Mouse (Mus musculus) thymus, postnatal 25 days (tissue): ENCODE results near the gene Cabp1.

Source experiments
- DNase-seq: peaks from one replicate; pipeline ENCODE4 v3.0.0; 2022

The Cabp1 gene

GRCm38 (mm10) chr5:115193669-115194625 is at the start of gene Cabp1:
Gene Cabp1, minus strand, starts transcription at chr5:115194381.
- DNase-seq, result peak; percentile 87

- DNase-seq, result no peak
Measured at GRCm38 (mm10) chr5:115240191-115240590, 46.0 kb upstream of the Cabp1 start.

DNA sequence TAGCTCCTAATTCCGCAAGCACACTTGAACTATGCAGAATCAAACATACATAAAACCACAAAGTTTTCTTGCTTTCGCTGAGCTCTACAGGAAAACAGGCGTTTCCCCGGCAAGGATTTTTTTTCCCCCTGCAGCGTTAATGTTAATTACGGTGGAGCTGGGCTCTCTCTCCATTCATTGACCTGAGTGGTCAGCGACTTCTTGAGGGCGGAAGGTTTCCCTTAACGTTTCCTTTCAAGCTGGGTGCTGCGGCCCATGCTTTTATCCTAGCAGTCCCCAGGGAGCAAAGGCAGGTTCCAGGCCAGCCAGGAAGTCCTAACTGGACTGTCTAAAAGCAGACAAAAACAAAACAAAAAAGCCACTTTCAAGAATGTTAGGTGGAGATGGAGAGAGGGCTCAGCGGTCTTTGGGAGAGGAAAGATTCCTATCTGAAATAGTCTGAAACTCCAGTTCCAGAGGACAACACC is 44.6 kb upstream of the Cabp1 start:
- DNase-seq, result no peak

DNA sequence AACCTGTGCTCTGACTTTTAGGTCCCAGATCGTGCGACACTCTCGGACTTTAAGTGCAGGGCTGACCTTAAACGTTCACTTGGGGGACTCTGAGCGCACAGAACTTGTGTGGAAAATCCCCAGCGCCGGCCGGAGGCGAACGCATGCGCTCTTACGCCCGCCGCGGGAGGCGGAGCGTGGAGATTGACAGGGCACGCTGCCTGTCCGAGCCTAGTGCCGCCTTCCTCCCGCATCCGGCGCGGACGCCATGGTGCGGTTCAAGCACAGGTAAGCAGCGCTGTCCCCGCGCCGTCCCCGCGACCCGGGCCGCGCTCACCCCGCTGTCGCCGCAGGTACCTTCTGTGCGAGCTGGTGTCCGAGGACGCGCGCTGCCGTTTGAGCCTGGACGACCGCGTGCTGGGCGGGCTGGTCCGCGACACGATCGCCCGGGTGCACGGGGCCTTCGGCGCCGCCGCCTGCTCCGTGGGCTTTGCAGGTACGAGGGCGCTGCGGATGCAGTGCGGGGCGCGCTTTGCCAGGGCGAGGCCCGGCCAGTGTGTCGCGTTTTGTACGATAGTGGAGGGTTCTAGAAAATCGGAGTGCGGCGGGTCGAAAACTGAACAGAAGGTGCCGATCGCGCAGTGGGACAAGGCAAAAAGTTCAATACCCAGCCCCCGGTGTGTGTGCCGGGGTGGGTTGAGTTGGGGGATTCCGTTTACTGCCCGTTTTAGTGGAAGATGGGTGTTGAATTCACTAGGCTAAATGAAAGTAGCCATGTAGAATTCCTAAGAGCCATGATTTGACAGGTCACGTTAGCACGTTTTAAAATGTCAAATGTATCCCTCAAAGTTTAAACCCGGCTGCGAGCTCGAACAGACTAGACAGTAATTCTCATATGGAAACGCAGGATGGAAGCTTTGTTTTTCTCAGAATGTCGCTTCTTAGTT is 43.9 kb upstream of the Cabp1 start:
- peak; percentile 92 for DNase-seq

DNA sequence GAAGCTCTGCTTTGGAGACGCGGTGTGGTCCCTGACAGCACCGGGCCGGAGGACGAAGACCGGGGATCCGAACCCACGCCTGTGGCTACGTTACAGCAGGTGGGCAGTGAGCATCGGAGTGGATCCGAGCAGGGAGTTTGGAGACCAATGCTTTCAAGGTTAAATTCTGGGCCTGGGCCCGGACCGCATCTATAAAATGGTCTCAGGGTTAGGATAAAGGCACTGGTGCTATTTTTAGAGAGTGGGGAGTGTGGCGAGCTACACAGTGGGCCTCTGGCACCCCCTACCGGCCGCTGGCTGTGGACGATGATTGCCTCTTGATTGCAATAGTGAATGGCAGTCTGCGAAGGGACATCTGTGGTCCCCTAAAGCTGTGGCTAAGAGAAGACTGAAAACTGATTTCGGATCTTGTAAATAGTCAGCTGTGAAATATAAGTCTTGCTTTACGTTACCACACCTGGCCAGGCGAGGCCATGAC is 41.6 kb upstream of the Cabp1 start, which contains the start of gene Pop5:
Pop5 (plus strand) TSS at position 51 of the 478 bp plus-strand sequence.
- peak; percentile 87 for DNase-seq

DNA sequence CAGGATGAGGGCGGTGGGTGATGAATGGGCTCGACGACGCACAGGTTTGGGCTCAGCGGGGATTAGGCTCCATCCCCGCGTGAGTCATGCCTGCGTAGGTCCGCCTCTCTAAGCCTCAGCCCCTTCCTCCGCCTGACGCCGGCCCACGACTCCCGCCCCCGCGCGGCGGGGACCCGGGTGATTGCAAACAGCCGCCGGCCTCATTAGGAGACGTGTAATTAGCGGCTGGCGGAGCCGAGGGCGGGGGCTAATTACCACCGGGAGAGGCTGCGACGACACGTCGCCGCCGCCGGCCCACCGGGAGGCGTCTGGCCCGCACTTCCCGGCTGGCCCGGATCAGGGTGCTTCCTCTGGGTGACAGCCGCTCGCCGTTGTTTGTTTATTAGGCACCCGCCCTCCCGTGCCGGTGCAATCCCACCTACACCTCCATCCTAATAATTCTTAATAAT is 41.2 kb upstream of the Cabp1 start:
- DNase-seq, result peak; percentile 35

DNA sequence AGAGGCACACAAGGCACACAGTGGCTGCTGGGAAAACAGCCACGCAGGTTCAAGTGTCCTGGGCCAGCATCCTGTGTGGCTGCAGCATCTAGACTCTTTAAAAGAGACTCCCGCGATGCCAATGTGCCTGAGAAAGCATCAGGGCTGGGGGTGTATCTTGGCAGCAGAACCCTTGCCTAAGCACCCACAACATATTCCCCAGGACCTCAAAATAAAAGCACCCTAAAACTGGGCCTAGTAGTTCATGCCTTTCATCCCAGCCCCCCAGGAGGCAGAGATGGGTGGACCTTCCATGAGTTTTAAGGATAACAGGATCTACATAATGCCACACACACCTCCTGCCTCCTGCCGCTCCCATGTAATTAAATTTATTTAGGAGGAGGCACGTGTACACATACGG is 40.3 kb upstream of the Cabp1 start:
- no peak for DNase-seq

DNA sequence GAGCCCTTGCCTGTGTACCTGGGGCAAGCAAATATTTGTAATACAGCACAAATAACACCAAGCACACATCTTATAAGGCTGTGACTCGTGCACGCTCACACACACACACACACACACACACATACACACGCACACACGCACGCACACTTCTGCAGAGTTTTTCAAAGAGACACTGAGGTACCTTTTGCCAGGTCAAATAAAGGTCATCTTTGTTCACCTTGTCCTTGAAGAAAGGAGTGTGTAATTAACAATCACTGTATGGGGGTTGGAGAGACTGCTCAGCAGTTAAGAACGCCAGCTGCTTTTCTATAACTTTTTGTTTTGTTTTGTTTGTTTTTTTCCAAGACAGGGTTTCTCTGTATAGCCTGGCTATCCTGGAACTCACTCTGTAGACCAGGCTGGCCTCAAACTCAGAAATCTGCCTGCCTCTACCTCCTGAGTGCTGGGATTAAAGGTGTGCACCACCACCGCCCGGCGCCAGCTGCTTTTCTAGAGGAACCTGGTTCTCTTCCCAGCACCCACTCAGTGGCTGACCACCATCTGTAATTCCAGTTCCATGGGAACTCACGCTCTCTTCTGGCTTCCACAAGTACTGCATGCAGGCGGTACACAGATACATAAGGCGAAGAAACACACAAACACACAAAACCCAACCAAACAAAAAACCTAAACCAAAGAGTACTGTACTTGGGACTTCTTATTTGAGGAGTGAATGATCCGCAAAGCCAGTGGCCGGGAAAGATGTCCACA is 39.0 kb upstream of the Cabp1 start:
- no peak for DNase-seq

- no peak for DNase-seq
Measured at GRCm38 (mm10) chr5:115232516-115232915, 38.3 kb upstream of the Cabp1 start.

- DNase-seq, result no peak
Measured at GRCm38 (mm10) chr5:115231552-115232120, 37.5 kb upstream of the Cabp1 start.

- no peak for DNase-seq
Measured at GRCm38 (mm10) chr5:115230830-115231551, 36.8 kb upstream of the Cabp1 start.

GRCm38 (mm10) chr5:115222485-115222884 is 28.3 kb upstream of the Cabp1 start:
- no peak for DNase-seq

- DNase-seq, result no peak
Measured at GRCm38 (mm10) chr5:115220931-115221640, 26.9 kb upstream of the Cabp1 start.

DNA sequence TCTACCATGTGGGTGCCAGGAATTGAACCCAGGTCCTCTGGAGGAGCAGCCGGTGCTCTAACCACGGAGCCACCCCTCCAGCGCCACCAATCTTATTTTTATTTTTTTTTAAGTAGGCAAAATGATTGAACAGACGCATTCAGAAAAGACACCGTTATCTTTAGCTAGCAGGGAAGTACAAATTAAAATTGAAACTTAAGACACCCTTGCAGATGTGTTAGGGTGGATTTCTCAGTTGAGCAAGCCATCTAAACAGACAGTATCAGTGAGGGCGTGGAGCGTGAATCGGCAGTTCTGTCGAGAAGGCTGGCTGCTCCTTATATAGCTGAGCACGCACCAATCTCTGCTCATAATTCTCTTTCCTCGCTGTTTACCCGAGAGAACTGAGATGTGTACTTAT is 23.8 kb upstream of the Cabp1 start:
- no peak for DNase-seq

DNA sequence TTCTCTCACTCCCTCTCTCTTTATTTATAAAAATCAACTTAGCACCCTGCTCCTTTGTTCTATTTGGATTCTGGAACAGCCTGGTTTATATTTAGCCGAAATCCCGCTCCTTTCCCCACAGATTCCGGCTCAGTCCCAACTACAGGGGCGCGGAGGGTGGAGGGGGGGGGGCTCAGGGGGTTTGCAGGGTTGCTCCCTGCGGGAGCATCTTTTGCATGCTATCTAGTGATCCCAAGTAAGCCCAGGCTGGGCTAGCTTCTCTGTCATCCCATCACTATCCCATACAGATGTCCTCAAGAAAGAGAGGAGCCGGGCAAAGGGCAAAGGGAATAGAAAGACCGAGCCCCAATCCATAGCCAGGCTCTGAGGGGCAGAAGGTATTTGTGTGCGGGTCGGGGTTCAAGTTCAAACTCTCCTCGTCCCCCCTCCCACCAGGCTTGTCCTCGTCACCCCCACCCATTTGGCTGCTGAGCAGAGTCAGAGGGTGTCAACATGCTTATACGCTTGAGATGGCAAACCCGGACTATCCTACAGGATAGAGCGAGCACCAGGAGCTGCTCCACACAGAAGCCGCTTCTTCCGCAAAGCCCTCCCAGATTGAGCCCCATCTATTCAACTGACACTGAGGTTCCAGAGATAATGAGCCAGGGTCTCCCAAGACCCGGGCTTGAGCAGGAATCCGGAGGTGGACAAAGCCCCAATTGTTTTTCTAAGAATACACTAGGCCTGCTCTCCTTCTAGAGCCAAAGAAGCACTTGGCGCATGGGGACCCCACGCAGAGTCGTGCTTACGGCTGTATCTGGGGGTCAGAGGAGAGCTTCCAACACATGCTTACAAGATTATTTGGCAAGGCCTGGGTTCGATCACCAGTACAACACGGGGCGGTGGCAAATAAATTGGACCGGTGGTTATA is 21.3 kb upstream of the Cabp1 start:
- DNase-seq, result no peak

DNA sequence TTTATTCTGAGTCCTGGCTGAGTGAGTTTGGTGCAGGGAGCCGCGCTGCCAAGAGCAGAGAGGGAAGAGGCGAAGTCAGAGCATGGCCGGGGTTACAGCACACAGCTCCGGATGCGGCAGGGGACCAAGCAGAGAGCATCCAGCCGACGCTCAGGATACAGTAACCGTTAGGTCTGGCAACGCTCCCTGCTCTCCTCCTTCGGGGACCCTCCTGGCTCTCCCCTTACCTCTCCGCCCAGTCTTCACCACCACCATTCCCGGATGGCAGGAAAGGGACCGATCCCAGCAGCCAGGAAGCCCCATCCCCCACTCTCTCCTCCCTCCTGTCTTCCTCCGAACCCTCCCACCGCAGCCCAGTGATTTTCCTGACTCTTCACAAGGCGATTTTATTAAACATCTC is 20.7 kb upstream of the Cabp1 start:
- no peak for DNase-seq

DNA sequence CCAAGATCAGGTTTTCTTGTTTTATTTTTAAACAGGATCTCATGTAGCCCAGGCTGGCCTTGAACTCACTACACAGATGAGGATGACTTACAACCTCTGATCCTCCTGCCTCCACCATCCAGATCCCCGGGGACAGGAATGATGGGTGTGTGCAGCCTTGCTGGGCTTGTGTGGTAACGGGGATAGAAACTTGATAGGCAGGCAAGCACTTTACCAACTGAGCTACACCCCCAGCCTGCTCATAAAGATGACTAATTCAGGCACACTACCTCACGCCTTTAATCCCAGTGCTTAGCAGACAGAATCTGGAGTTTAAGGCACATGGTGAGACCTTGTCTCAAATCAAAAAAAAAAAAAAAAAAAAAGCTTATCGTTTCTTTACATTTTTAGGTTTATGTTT is 18.7 kb upstream of the Cabp1 start:
- DNase-seq, result no peak

- no peak for DNase-seq
Measured at GRCm38 (mm10) chr5:115212451-115212850, 18.3 kb upstream of the Cabp1 start.

GRCm38 (mm10) chr5:115210380-115210779 is 16.2 kb upstream of the Cabp1 start:
- DNase-seq, result peak; percentile 68
